Mouse (Mus musculus) liver (tissue): ENCODE data around the gene Vmn2r6.
"Not testable (repeated sequence)": the region's sequence is repeated elsewhere in the genome, so short reads cannot be mapped to it uniquely, and the experiment has no call there.

Experiments
- DNase-seq: peaks from one replicate; pipeline ENCODE4 v3.0.0-alpha.2; 2020; ENCODE audit warnings: mixed read lengths

Vmn2r6 gene

DNA sequence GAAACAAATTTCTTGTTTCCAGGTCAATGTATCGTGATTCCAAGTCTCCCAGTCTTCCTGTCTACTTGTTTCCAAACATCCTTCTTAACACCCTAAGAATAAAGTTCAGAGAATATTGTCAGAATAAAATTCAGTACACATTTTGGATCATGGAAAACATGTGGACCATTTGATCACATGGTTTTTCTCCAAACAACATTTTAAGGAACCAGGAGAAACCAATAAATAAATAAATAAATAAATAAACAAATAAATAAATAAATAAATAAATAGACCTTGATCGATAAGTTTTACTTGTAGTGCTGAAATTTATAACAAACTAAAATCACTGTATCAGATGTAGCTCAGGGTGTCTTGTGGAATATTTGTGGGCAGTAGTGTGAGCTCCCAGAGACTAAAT lies at the start of gene Vmn2r6:
Gene Vmn2r6, minus strand, starts transcription at position 101 of the 400 bp plus-strand sequence.
- DNase-seq: not testable (repeated sequence)

GRCm38 (mm10) chr3:64587618-64588017 lies 22.0 kb upstream of the Vmn2r6 start:
- peak; percentile 5 for DNase-seq

- not testable (repeated sequence) for DNase-seq
Observed at GRCm38 (mm10) chr3:64568793-64569192, 3.2 kb upstream of the Vmn2r6 start.

DNA sequence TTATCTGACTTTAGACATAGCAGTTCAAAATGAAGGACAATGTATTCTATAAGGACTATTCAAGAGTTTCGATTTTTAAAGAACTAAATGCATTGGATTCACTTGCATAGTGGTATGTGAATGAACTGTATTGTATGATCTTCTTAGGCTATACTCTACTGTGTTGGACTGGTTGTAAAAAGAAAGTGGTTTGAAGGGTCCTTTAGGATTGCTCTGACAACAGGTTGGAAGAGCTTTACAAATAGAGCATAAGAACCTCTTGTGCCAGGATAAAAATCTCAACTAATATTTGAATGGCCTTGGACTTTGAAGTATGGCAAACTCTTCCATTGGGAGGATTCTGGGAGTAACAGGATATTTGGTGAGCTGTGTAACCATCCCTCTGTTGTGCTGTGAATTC lies 42.0 kb downstream of the Vmn2r6 start:
- DNase-seq: not testable (repeated sequence)

DNA sequence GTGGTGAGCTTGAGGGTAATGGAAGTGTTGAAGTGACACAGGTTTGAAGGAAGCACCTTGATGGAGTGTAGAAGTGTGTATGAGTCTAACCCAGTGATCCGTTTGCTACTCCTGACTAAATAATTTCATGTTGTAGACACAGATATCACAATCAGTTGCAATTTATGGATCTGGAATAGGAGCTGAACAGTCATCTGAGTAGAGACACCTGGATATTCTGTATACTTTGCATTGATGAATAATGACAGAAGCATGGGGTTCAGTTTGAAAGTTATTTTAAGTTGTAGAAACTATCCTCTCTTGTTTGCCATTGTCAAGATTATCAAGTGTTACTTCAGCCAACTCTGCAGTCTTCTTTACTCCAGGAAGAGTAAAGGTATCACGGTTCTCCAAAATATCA lies 55.9 kb downstream of the Vmn2r6 start, which contains the start of gene Vmn2r5:
Gene Vmn2r5, minus strand, starts transcription at position 101 of the 400 bp plus-strand sequence.
- DNase-seq: not testable (repeated sequence)
